Mouse (Mus musculus) liver, postnatal 0 days (tissue): ENCODE data around the gene Nfib. TPM values are rescaled to one million over a fixed set of nuclear protein-coding genes. Genes with fewer than 3 reads are reported as not detected.

Source experiments
- ATAC-seq: fragments of 200-750 bp; cut with Nextera tagmentation; 2 replicates; pipeline ENCODE4 v1.8.0; 2017; ENCODE audit warnings: mild to moderate bottlenecking, moderate library complexity
- DNase-seq: peaks from one replicate; pipeline ENCODE4 v3.0.0-alpha.2; 2016
- H3K27ac ChIP-seq: fragments of 300-500 bp; sonication (generic); 2 replicates; pipeline ENCODE4 v1.5.1; 2014; ENCODE audit warnings: antibody characterized with exemption, moderate library complexity, mild to moderate bottlenecking, low read depth
- H3K27me3 ChIP-seq: fragments of 300-500 bp; sonication (generic); 2 replicates; pipeline ENCODE4 v1.6.1; 2014; ENCODE audit warnings: low read length, control low read depth, mixed read lengths; ENCODE audit not compliant: insufficient read depth
- H3K36me3 ChIP-seq: fragments of 300-500 bp; sonication (generic); replicated peaks from 2 replicates; pipeline ENCODE4 v1.6.1; 2014; ENCODE audit warnings: mild to moderate bottlenecking, control low read depth, low read length, moderate library complexity, mixed read lengths; ENCODE audit not compliant: insufficient read depth
- H3K4me1 ChIP-seq: fragments of 300-500 bp; sonication (generic); 2 replicates; pipeline ENCODE4 v1.6.1; 2014; ENCODE audit warnings: antibody characterized with exemption, mild to moderate bottlenecking, control low read depth; ENCODE audit not compliant: insufficient read depth
- H3K4me2 ChIP-seq: fragments of 300-500 bp; sonication (generic); 2 replicates; pipeline ENCODE4 v1.6.1; 2014; ENCODE audit warnings: low read depth, mild to moderate bottlenecking, low read length, moderate library complexity, mixed read lengths
- H3K4me3 ChIP-seq: fragments of 300-500 bp; sonication (generic); 2 replicates; pipeline ENCODE4 v1.5.1; 2014; ENCODE audit warnings: low read depth, low read length
- H3K9ac ChIP-seq: fragments of 300-500 bp; sonication (generic); replicated peaks from 2 replicates; pipeline ENCODE4 v1.6.1; 2014; ENCODE audit warnings: mild to moderate bottlenecking, moderate library complexity
- H3K9me3 ChIP-seq: fragments of 300-500 bp; sonication (generic); 2 replicates; pipeline ENCODE4 v1.6.1; 2016; ENCODE audit warnings: mild to moderate bottlenecking, control low read depth, low read length, mixed read lengths
- CTCF ChIP-seq: sonication (generic); IDR thresholded peaks from 2 replicates; pipeline ENCODE4 v1.5.1; 2016; ENCODE audit warnings: antibody characterized with exemption, low read depth
- EP300 ChIP-seq: IDR thresholded peaks from 2 replicates; pipeline ENCODE4 v1.6.1; 2016; ENCODE audit warnings: antibody characterized with exemption, low read depth, mild to moderate bottlenecking
- WGBS: fragments of 180-500 bp; shearing (Covaris S2); extraction: QIAGEN DNeasy Blood & Tissue Kit; methylation state at CpG from one replicate; pipeline ENCODE4 v1.1.7; 2014; ENCODE audit not compliant: insufficient replicate concordance; 5-methylcytosine and 5-hydroxymethylcytosine counted together
- polyA plus RNA-seq: library from polyadenylated mRNA; unstranded; fragments of >200 nt; fragmentation: Nextera tagmentation; extraction: Ambion mirVana; gene quantifications from 2 replicates; pipeline ENCODE4 v1.2.1, GENCODE M21; 2015

The Nfib gene
- polyA plus RNA-seq, 1 experiment from 2014 or later, result 8.3 TPM

DNA sequence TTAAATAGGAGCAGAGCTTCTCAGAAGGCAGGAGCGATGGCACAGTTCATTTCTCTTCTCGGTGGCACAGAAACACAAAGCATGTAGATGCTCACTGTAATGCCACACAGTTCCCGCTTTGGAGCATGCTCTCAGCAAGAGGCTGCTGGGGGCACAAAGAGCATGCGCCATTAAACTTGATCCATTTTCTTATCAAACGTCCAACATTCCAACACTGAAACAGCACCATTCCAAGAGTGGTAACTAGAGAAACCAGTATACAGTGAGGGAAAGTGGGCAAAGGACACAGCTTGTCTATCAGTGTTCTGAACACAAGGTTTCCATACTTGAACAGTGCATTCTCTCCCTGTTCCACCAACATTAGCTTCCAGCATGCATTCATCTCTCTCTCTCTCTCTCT is 206.3 kb downstream of the Nfib start:
- Histone ChIP-seq H3K4me1 (peaks cover 8% of the 10 kb centered on the region; the same call in 1 of the 2 replicates), H3K27me3 (peaks cover 10% of the 10 kb centered on the region), H3K4me2 (peak overlapping the region; percentile 44), H3K9me3 (no peaks in the 10 kb centered on the region), H3K4me3 (no peak overlapping the region), H3K27ac (no peak overlapping the region), H3K36me3 (no peaks in the 10 kb centered on the region; the same call in 1 of the 2 replicates), H3K9ac (no peak overlapping the region)
- DNase-seq, result no peak
- no peak for TF ChIP-seq CTCF
- no peak for ATAC-seq
- 71% methylated on average over 5 of the region's 5 CpGs for WGBS

DNA sequence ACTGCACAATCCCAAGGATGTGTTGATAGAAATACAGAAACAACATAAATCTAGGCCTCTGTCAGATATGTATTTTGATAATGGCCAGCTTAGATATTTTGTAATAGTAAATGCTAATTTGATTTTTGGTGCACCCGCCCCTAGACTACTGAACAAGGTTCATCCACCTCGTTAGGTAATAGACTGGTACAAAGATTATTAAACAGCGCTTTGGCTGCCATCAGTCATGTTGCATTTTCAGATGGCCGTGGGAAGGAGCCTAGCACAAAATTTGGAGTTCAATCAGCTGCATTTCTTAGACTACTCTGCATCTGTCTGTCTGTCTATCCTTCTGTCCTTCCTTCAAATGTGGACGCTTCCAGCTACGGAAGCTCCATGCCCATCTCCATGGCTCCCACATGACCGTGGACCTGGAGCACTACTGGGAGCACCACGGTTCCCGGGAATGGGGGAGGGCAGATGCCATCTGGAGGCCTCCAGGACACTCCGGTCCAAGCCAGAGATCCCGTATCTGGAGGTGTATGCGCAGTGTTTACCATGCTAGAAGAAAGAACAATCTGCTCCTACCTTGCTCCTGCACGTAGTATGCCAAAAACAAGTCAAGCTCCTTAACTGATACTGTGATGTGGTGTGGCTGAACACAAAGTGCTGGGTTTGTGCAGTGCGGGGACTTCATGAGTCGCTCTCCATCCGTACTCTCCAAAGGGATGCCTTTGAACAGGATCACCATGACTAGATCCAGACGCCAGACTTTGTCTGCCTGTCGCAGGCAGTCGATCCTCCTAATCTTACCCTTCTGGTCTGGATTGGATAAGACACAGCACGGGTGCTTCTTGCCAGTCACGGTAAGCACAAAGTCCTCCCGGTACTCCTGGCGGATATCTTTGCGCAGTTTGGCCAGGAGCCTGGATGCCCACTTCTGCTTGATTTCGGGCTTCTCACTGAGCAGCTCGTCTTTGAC is 207.6 kb downstream of the Nfib start:
- ATAC-seq (no peak), DNase-seq (no peak)
- no peaks in the 10 kb centered on the region; the same call in 1 of the 2 replicates for H3K36me3 ChIP-seq
- H3K4me3 ChIP-seq, result no peak overlapping the region
- no peak for TF ChIP-seq CTCF
- H3K9ac ChIP-seq, result no peak overlapping the region
- H3K4me1 ChIP-seq, result peaks cover 8% of the 10 kb centered on the region; the same call in 1 of the 2 replicates
- no peaks in the 10 kb centered on the region for H3K9me3 ChIP-seq
- H3K4me2 ChIP-seq, result no peak overlapping the region
- WGBS, result 78% methylated on average over 26 of the region's 26 CpGs
- 0 out of 2 replicates have a peak, but pooled peaks cover 4% of the 10 kb centered on the region for H3K27me3 ChIP-seq
- H3K27ac ChIP-seq, result no peak overlapping the region; the same call in 1 of the 2 replicates

DNA sequence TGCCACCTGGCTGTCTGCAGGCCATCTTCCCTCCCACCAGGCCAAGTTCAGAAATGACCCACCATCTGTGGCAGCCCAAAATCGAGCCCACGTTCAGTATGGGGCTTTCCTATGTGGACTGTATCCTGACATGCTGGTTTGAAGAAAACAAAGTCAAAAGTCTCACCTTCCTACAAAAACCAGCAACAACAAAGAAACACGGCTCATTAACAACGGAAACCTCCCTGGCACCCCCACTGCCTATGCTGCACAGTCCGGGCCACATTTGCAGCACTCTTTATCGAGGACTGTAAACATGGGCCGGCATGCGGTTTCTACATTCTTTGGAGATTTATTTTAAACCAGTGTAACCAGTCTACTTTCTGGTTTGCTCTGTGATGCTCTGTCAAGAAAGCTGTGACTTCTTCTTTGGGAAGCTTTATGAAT is 208.4 kb downstream of the Nfib start:
- ATAC-seq (no peak), DNase-seq (no peak)
- Histone ChIP-seq H3K27me3 (no peaks in the 10 kb centered on the region), H3K9ac (no peak overlapping the region), H3K4me2 (no peak overlapping the region), H3K9me3 (no peaks in the 10 kb centered on the region), H3K36me3 (no peaks in the 10 kb centered on the region; the same call in 1 of the 2 replicates), H3K27ac (no peak overlapping the region), H3K4me1 (peaks cover 8% of the 10 kb centered on the region; the same call in 1 of the 2 replicates), H3K4me3 (no peak overlapping the region)
- TF ChIP-seq EP300, result no peak
- no peak for TF ChIP-seq CTCF
- 74% methylated on average over 8 of the region's 8 CpGs for WGBS

DNA sequence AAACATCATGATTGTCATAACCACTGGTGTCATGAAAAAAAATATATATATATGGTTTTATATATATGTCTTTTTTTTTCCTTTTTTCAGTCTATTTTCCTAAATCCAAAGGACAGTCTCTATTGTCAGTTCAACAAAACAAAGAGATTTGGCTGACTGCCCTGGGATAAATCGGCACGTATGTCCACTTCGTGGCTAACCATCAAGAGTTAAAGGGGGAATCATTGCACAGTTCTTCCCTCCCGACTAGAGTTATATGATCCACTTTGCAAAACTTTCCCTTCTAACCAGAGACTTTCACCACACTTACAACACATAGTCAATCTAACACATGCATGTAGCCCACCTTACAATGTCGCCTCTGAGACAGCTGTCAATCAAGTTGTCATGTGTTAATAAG is 209.2 kb downstream of the Nfib start:
- no peaks in the 10 kb centered on the region for H3K27me3 ChIP-seq
- no peaks in the 10 kb centered on the region for H3K9me3 ChIP-seq
- DNase-seq (no peak), ATAC-seq (no peak)
- WGBS, result 77% methylated on average over 5 of the region's 5 CpGs
- H3K36me3 ChIP-seq, result no peaks in the 10 kb centered on the region; the same call in 1 of the 2 replicates
- TF ChIP-seq CTCF (no peak), EP300 (no peak)
- no peak overlapping the region for H3K27ac ChIP-seq
- no peak overlapping the region for H3K4me3 ChIP-seq
- peaks cover 8% of the 10 kb centered on the region; the same call in 1 of the 2 replicates for H3K4me1 ChIP-seq
- no peak overlapping the region for H3K9ac ChIP-seq
- H3K4me2 ChIP-seq, result no peak overlapping the region

DNA sequence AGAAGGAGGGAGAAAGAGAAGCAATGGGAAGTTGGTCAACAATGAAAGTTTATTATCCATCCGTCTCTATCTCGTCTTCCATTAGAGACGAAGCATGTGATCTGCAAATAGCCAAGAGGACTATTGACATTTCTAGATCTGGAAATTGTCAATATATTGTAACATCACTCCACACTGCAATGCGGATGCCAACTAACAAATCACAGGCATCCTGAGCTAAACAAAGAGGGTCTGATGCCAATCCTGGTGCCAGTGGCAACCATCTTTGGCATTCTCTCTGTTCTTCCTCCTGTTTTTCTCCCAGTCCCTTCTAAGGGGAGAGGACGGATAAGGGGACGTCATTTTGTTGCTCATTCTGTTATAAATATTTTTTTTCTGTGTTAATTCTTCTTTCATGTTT is 209.9 kb downstream of the Nfib start:
- no peak for DNase-seq
- 66% methylated on average over 6 of the region's 6 CpGs for WGBS

DNA sequence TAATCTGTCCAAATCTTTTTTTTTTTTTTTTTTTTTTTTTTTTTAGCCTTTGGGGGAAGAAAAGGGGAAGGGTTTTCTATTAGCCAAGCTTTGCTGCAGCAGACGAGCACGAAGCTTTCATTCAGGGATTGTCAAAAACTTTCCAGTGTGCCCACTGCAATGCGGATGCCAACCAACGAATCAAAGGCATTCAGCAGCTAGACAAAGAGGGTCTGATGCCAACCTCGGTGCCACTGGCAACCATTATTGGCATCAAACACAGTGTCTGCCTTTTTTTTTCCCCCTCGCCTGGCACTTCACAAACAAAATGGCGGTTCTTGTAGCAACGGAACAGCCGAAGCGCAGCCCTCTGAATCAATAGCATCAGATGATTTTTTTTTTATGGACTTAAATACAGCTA is 210.7 kb downstream of the Nfib start:
- no peaks in the 10 kb centered on the region; the same call in 1 of the 2 replicates for H3K36me3 ChIP-seq
- DNase-seq (no peak), ATAC-seq (no peak)
- no peak overlapping the region for H3K4me2 ChIP-seq
- no peak overlapping the region for H3K4me3 ChIP-seq
- TF ChIP-seq CTCF, result no peak
- TF ChIP-seq EP300, result no peak
- 83% methylated on average over 10 of the region's 10 CpGs for WGBS
- H3K27me3 ChIP-seq, result no peaks in the 10 kb centered on the region
- H3K9me3 ChIP-seq, result no peaks in the 10 kb centered on the region
- H3K9ac ChIP-seq, result no peak overlapping the region
- H3K4me1 ChIP-seq, result peaks cover 8% of the 10 kb centered on the region; the same call in 1 of the 2 replicates
- H3K27ac ChIP-seq, result no peak overlapping the region

More for the DNA sequence above, 209.9 kb downstream of the Nfib start:
- no peak for ATAC-seq
- no peaks in the 10 kb centered on the region for H3K27me3 ChIP-seq
- no peak overlapping the region for H3K9ac ChIP-seq
- H3K4me3 ChIP-seq, result no peak overlapping the region
- no peak overlapping the region for H3K4me2 ChIP-seq
- no peak for TF ChIP-seq CTCF
- no peak for TF ChIP-seq EP300
- no peaks in the 10 kb centered on the region; the same call in 1 of the 2 replicates for H3K36me3 ChIP-seq
- H3K27ac ChIP-seq, result no peak overlapping the region
- H3K4me1 ChIP-seq, result peaks cover 8% of the 10 kb centered on the region; the same call in 1 of the 2 replicates
- H3K9me3 ChIP-seq, result no peaks in the 10 kb centered on the region
